Mouse (Mus musculus) testis, adult 2 months (tissue): ENCODE results near the gene Sart3. TPM values are rescaled to one million over a fixed set of nuclear protein-coding genes. Genes with fewer than 3 reads are reported as not detected.

Source experiments
- H3K27ac ChIP-seq: fragments of 200-500 bp; 2 replicates; pipeline ENCODE4 v1.5.1; 2012; ENCODE audit warnings: low read depth, low read length; ENCODE audit not compliant: control insufficient read depth, insufficient read depth
- H3K27me3 ChIP-seq: fragments of 200-500 bp; 2 replicates; pipeline ENCODE4 v1.6.1; 2012; ENCODE audit warnings: mild to moderate bottlenecking, low read length, moderate library complexity; ENCODE audit not compliant: control insufficient read depth, insufficient read depth
- H3K36me3 ChIP-seq: fragments of 200-500 bp; 2 replicates; pipeline ENCODE4 v1.6.1; 2012; ENCODE audit warnings: mild to moderate bottlenecking, low read length; ENCODE audit not compliant: control insufficient read depth, insufficient read depth
- H3K4me1 ChIP-seq: fragments of 200-500 bp; 2 replicates; pipeline ENCODE4 v1.6.1; 2012; ENCODE audit warnings: low read length; ENCODE audit not compliant: control insufficient read depth, insufficient read depth
- H3K4me3 ChIP-seq: fragments of 200-500 bp; 2 replicates; pipeline ENCODE4 v1.5.1; 2012; ENCODE audit warnings: low read depth, mild to moderate bottlenecking, low read length, moderate library complexity, mixed read lengths; ENCODE audit not compliant: control insufficient read depth
- CTCF ChIP-seq: fragments of 200-500 bp; IDR thresholded peaks from 2 replicates; pipeline ENCODE4 v1.5.1; 2012; ENCODE audit warnings: low read depth, mild to moderate bottlenecking, inconsistent platforms, low read length, moderate library complexity; ENCODE audit not compliant: control insufficient read depth, insufficient read depth, insufficient replicate concordance
- POLR2A ChIP-seq: fragments of 200-500 bp; IDR thresholded peaks from 2 replicates; pipeline ENCODE4 v1.6.1; 2012; ENCODE audit warnings: low read depth, mild to moderate bottlenecking, inconsistent platforms, low read length, moderate library complexity; ENCODE audit not compliant: control insufficient read depth
- polyA plus RNA-seq: library from polyadenylated mRNA; depleted of rRNA; stranded (reverse); fragments of >200 nt; gene quantifications from 2 replicates; pipeline ENCODE4 v1.2.3, GENCODE M21; 2012

Gene Sart3
- polyA plus RNA-seq, 1 experiment, result 13.8 TPM

DNA sequence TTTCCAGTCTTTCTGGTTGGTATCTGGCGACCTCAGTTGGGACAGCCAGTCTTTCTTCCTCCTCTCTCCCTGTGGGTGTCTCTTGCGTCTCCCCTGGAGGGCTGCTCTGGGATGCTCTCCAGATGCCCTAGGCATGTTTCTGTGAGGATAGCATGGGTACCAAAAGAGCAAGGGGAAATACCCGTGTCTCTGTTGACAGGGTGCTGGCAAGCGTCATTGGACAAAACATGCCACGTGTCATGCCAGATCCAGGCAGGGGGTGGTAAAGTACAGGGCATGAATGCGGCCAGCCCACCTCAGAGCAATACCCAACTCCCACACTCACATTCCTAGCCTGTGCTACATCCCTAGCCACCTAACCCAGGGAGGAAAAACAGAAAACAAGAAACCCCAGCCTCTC lies 45.7 kb downstream of the Sart3 start:
- no peak for TF ChIP-seq CTCF
- no peak for TF ChIP-seq POLR2A

GRCm38 (mm10) chr5:113725417-113725816 lies 46.9 kb downstream of the Sart3 start:
- no peak for TF ChIP-seq CTCF
- TF ChIP-seq POLR2A, result no peak
- H3K4me1 ChIP-seq, result peaks cover 20% of the 10 kb centered on the region
- no peak overlapping the region for H3K27ac ChIP-seq
- no peaks in the 10 kb centered on the region for H3K36me3 ChIP-seq
- H3K4me3 ChIP-seq, result peak overlapping the region; percentile 64; the same call in 1 of the 2 replicates
- H3K27me3 ChIP-seq, result no peaks in the 10 kb centered on the region

More for the DNA sequence above, 45.7 kb downstream of the Sart3 start:
- Histone ChIP-seq H3K4me1 (peaks cover 20% of the 10 kb centered on the region), H3K36me3 (no peaks in the 10 kb centered on the region), H3K4me3 (no peak overlapping the region), H3K27me3 (no peaks in the 10 kb centered on the region), H3K27ac (no peak overlapping the region)

DNA sequence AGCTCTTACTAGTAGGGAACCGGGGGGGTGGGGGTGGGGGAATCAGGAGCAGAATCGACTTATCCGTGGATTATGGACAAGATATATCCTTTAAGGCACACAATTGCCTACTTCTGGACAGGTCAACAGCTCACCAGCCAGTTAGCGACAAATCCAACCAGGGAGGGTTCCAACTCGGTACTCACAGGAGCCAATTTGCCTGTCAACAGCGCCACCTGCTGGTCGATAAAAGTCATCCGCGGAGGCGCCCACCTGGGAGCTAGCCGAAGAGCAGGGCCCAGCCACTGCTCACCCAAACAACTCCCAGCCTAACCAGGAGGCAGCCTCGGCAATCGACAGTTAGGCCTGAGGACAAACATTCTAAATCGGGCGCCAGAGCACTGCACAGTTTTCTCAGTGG lies 47.9 kb downstream of the Sart3 start, which contains the start of gene 1700069L16Rik:
TSS of gene 1700069L16Rik (minus strand) at position 327 of the 400 bp plus-strand sequence.
- Histone ChIP-seq H3K4me3 (peak within 1 kb of the TSS; percentile 92), H3K27me3 (no peaks in the 10 kb centered on the region), H3K36me3 (no peaks in the 10 kb centered on the region), H3K27ac (peak within 1 kb of the TSS; percentile 75), H3K4me1 (peaks cover 21% of the 10 kb centered on the region)
- peak; percentile 97 for TF ChIP-seq CTCF
- peak; percentile 21; the same call in 1 of the 2 replicates for TF ChIP-seq POLR2A

DNA sequence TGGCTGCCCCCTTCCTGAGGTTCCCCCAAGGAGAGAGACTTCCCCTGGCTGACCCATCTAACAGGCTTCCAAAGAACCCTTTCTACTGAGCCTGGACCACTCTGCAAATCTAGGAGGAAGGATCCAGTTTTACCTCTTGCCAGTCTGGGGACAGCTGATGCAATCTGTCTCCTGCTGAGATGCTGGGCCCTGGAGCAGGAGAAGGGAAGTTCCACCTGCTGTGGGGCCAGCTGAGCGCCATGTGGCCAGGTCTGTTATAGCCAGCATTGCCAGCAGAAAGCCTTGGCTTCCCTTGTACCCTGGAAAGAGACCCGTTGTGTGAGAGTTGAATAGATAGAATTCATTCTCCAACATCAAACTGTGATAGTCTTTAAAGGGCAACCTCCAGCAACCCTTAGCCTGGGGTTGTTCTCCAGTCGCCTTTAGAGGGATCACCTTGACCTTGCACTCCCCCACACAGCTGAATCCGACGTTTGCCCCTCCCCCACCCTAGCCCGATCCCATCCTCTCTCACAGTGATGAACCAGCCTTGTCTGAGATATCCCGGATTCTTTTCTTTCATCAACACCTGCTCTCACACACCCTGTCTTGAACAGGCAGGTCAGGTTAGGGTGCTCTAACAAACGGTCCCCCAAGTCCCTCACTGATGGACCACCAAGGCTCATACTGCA lies 48.6 kb downstream of the Sart3 start:
- Histone ChIP-seq H3K4me1 (peaks cover 23% of the 10 kb centered on the region), H3K36me3 (no peaks in the 10 kb centered on the region), H3K27ac (peak overlapping the region; percentile 22; the same call in 1 of the 2 replicates), H3K4me3 (peak overlapping the region; percentile 92), H3K27me3 (no peaks in the 10 kb centered on the region)
- no peak for TF ChIP-seq CTCF
- TF ChIP-seq POLR2A, result no peak

DNA sequence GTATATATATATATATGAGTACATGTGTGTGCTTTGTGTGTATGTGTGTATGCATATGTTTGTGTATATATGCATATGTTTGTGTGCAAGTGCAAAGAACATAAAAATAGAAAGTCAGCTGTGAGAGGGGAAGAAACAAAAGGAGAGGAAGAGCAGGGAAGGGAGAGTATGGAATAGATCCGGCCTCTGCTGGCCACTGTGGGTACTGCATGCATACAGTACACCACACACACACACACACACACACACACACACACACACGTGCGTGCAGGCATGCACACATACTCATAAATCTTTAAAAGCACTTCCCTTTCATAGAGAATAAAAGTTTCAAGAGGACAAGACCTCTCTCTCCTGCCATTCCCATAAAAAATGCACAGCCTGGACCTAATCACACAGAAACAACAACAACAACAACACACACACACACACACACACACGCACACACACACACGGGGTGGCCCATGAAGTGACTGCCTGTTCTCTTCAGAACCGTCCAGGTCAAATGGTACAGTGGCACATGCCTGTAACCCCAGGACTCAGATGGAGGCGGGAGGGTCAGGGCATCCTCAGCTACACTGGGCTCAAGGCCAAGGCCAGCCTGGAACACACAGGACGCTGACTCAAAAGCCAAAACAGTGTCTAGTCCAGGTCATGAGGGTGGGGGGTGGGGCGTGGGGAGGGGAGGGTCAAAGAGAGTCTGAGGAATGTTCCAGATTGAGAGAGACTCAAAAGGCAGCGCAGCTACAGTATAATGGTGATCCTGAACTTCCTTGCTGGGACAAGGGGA lies 49.9 kb downstream of the Sart3 start:
- Histone ChIP-seq H3K27me3 (no peaks in the 10 kb centered on the region), H3K36me3 (no peaks in the 10 kb centered on the region), H3K4me3 (no peak overlapping the region), H3K4me1 (peaks cover 18% of the 10 kb centered on the region), H3K27ac (no peak overlapping the region)
- TF ChIP-seq CTCF (peak; percentile 16; the same call in 1 of the 2 replicates), POLR2A (no peak)

- no peaks in the 10 kb centered on the region for H3K36me3 ChIP-seq
- no peak for TF ChIP-seq POLR2A
- H3K4me3 ChIP-seq, result no peak overlapping the region
- H3K4me1 ChIP-seq, result peaks cover 13% of the 10 kb centered on the region
- no peaks in the 10 kb centered on the region for H3K27me3 ChIP-seq
- H3K27ac ChIP-seq, result no peak overlapping the region
These were observed 53.1 kb downstream of the Sart3 start for GRCm38 (mm10) chr5:113719221-113719661.

DNA sequence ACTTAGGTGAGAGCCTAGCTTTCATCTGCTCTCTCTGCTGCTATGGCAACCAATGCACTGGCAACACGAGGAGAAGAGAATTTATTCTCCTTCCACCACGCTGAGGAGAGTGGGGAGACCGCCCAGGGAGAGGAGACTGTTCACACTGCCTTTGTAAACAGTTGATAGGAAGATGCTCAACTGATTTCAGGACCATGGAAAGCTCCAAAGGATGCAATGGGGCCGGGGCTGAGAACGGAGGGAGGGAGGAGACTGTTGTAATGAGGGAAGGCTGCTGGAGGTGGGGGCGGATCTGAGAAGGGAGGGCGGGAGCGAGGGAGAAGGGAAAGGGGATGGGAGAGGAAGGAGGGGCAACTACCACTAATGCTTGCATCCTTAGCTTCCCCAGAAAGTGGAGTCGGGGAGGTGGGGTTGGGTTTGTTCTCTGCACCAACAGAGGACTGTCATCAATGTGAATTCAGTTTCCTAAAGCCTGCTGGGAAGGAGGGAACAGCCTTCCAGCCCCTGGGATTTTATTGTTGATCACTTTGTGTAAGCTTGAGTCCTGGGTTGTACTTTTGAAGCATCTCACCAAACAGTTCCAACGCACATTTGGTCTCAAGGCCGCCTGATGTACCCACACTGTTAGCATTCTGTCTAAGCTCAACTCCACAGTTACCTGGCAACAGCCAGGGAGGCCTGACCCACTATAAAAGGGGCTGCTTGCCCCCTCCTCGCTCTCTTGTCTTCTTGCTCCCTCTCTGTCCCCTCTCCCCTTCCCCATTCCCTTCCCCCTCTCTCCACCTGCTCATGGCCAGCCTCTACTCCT lies 55.5 kb downstream of the Sart3 start:
- no peaks in the 10 kb centered on the region for H3K27me3 ChIP-seq
- TF ChIP-seq POLR2A, result no peak
- TF ChIP-seq CTCF, result no peak
- H3K4me1 ChIP-seq, result peaks cover 6% of the 10 kb centered on the region; the same call in 1 of the 2 replicates
- H3K4me3 ChIP-seq, result no peak overlapping the region
- H3K36me3 ChIP-seq, result no peaks in the 10 kb centered on the region
- H3K27ac ChIP-seq, result no peak overlapping the region
